Mouse (Mus musculus): ENCODE measurements around the gene Tmem88.

Gene Tmem88

GRCm38 (mm10) chr11:69357690-69358089 lies 40.3 kb downstream of the Tmem88 start:
- DNase-seq (ENCODE audit: low spot score): no peak

GRCm38 (mm10) chr11:69356544-69356943 lies 41.5 kb downstream of the Tmem88 start:
- no peak for DNase-seq (ENCODE audit: low spot score)

Measured in ovary, postnatal 36 days (tissue).